Mouse (Mus musculus) bone marrow, adult 2 months (tissue): ENCODE measurements around the gene Ddx27.

ENCODE experiments used
- CTCF ChIP-seq: fragments of 200-500 bp; IDR thresholded peaks from 2 replicates; pipeline ENCODE4 v1.5.1; 2011; ENCODE audit warnings: low read length, control low read depth; ENCODE audit not compliant: control insufficient read depth, insufficient read depth
- POLR2A ChIP-seq: fragments of 200-500 bp; IDR thresholded peaks from 2 replicates; pipeline ENCODE4 v1.6.1; 2011; ENCODE audit warnings: low read depth, mild to moderate bottlenecking, control low read depth, low read length, borderline replicate concordance; ENCODE audit not compliant: control insufficient read depth

DNA sequence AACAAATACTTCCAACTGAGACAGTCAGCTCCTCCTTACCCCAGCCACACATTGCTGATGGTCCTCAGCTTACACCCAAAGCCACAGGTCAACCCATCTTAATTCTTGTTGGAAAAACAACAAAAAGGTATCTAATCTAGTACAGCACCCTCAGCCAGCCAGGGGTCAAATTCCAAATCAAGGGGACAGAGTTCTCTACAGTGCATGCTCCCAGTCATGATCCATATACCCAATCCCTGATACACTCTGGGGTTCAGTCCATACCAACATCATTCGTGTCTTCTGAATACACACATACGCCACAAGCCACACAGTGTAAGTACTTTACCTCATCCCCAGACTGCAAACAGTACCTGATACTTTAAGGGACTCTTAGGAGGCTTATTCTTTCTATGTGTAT is 8.6 kb upstream of the Ddx27 start:
- TF ChIP-seq CTCF (no peak), POLR2A (no peak)
